Mouse (Mus musculus): Measurements from ENCODE around the gene Gm44502. TPM values are rescaled to one million over a fixed set of nuclear protein-coding genes. Genes with fewer than 3 reads are reported as not detected.

Gm44502 gene
- polyA plus RNA-seq, 1 experiment from 2014 or later = 0.90 TPM

- no peak for ATAC-seq (ENCODE audit: extremely low read depth, insufficient number of reproducible peaks, low FRiP score, low TSS enrichment)
Observed at GRCm38 (mm10) chr15:89468577-89468976, 39.1 kb upstream of the Gm44502 start.

GRCm38 (mm10) chr15:89465052-89465451 is 35.6 kb upstream of the Gm44502 start:
- Histone ChIP-seq H3K27ac (replicated peaks) (no peak overlapping the region), H3K9ac (no peak overlapping the region), H3K4me1 (no peaks in the 10 kb centered on the region), H3K9me3 (no peaks in the 10 kb centered on the region), H3K27me3 (replicated peaks) (peaks cover 24% of the 10 kb centered on the region), H3K4me3 (no peak overlapping the region), H3K4me2 (no peak overlapping the region), H3K36me3 (no peaks in the 10 kb centered on the region)
- ATAC-seq (ENCODE audit: extremely low read depth, insufficient number of reproducible peaks, low FRiP score, low TSS enrichment) = no peak
- 12% methylated on average over 1 of the region's 1 CpGs for WGBS

More at GRCm38 (mm10) chr15:89468577-89468976, 39.1 kb upstream of the Gm44502 start:
- no peaks in the 10 kb centered on the region for H3K36me3 ChIP-seq
- H3K4me1 ChIP-seq = no peaks in the 10 kb centered on the region
- H3K9me3 ChIP-seq = no peaks in the 10 kb centered on the region
- no peak overlapping the region for H3K27ac ChIP-seq (replicated peaks)
- no peaks in the 10 kb centered on the region for H3K27me3 ChIP-seq (replicated peaks)
- H3K4me2 ChIP-seq = no peak overlapping the region
- H3K9ac ChIP-seq = no peak overlapping the region
- 35% methylated on average over 2 of the region's 2 CpGs for WGBS
- no peak overlapping the region for H3K4me3 ChIP-seq

- no peaks in the 10 kb centered on the region for H3K36me3 ChIP-seq
- no peaks in the 10 kb centered on the region for H3K4me1 ChIP-seq
Observed at GRCm38 (mm10) chr15:89463334-89464235, 34.1 kb upstream of the Gm44502 start.

GRCm38 (mm10) chr15:89462176-89462575 is 32.7 kb upstream of the Gm44502 start:
- peaks cover 47% of the 10 kb centered on the region for H3K27me3 ChIP-seq (replicated peaks)
- no peak overlapping the region for H3K9ac ChIP-seq
- H3K9me3 ChIP-seq = no peaks in the 10 kb centered on the region
- no peaks in the 10 kb centered on the region for H3K4me1 ChIP-seq
- no peaks in the 10 kb centered on the region for H3K36me3 ChIP-seq
- no peak overlapping the region for H3K4me3 ChIP-seq
- H3K4me2 ChIP-seq = no peak overlapping the region
- 65% methylated on average over 7 of the region's 7 CpGs for WGBS
- no peak for ATAC-seq (ENCODE audit: extremely low read depth, insufficient number of reproducible peaks, low FRiP score, low TSS enrichment)
- no peak overlapping the region for H3K27ac ChIP-seq (replicated peaks)

More at GRCm38 (mm10) chr15:89463334-89464235, 34.1 kb upstream of the Gm44502 start:
- peaks cover 33% of the 10 kb centered on the region for H3K27me3 ChIP-seq (replicated peaks)
- no peak overlapping the region for H3K4me3 ChIP-seq
- no peaks in the 10 kb centered on the region for H3K9me3 ChIP-seq
- 45% methylated on average over 5 of the region's 5 CpGs for WGBS
- no peak overlapping the region for H3K27ac ChIP-seq (replicated peaks)
- ATAC-seq (ENCODE audit: extremely low read depth, insufficient number of reproducible peaks, low FRiP score, low TSS enrichment) = no peak
- no peak overlapping the region for H3K9ac ChIP-seq
- H3K4me2 ChIP-seq = no peak overlapping the region

- ATAC-seq (ENCODE audit: extremely low read depth, insufficient number of reproducible peaks, low FRiP score, low TSS enrichment) = no peak
- H3K36me3 ChIP-seq = no peaks in the 10 kb centered on the region
- H3K4me2 ChIP-seq = no peak overlapping the region
- H3K27ac ChIP-seq (replicated peaks) = no peak overlapping the region
- WGBS = 67% methylated on average over 15 of the region's 15 CpGs
- peaks cover 55% of the 10 kb centered on the region for H3K27me3 ChIP-seq (replicated peaks)
- no peak overlapping the region for H3K9ac ChIP-seq
- no peaks in the 10 kb centered on the region for H3K9me3 ChIP-seq
- H3K4me1 ChIP-seq = no peaks in the 10 kb centered on the region
- no peak overlapping the region for H3K4me3 ChIP-seq
Observed at GRCm38 (mm10) chr15:89461321-89461720, 31.8 kb upstream of the Gm44502 start.

- H3K27me3 ChIP-seq (replicated peaks) = peaks cover 65% of the 10 kb centered on the region
- H3K27ac ChIP-seq (replicated peaks) = no peak overlapping the region
- H3K4me2 ChIP-seq = no peak overlapping the region
- no peaks in the 10 kb centered on the region for H3K4me1 ChIP-seq
- no peak overlapping the region for H3K9ac ChIP-seq
- WGBS = 41% methylated on average over 10 of the region's 10 CpGs
- ATAC-seq (ENCODE audit: extremely low read depth, insufficient number of reproducible peaks, low FRiP score, low TSS enrichment) = no peak
- H3K4me3 ChIP-seq = no peak overlapping the region
- no peaks in the 10 kb centered on the region for H3K9me3 ChIP-seq
- H3K36me3 ChIP-seq = no peaks in the 10 kb centered on the region
Observed at GRCm38 (mm10) chr15:89460298-89460697, 30.8 kb upstream of the Gm44502 start.

GRCm38 (mm10) chr15:89459821-89460220 is 30.3 kb upstream of the Gm44502 start:
- Histone ChIP-seq H3K27ac (replicated peaks) (no peak overlapping the region), H3K27me3 (replicated peaks) (peaks cover 70% of the 10 kb centered on the region)

GRCm38 (mm10) chr15:89458942-89459341 is 29.4 kb upstream of the Gm44502 start:
- no peaks in the 10 kb centered on the region for H3K36me3 ChIP-seq
- no peak overlapping the region for H3K4me2 ChIP-seq
- H3K9me3 ChIP-seq = no peaks in the 10 kb centered on the region
- H3K27me3 ChIP-seq (replicated peaks) = peaks cover 79% of the 10 kb centered on the region
- no peak overlapping the region for H3K9ac ChIP-seq
- WGBS = 82% methylated on average over 15 of the region's 15 CpGs
- H3K27ac ChIP-seq (replicated peaks) = no peak overlapping the region
- no peak for ATAC-seq (ENCODE audit: extremely low read depth, insufficient number of reproducible peaks, low FRiP score, low TSS enrichment)
- H3K4me3 ChIP-seq = no peak overlapping the region
- peaks cover 7% of the 10 kb centered on the region for H3K4me1 ChIP-seq

More at GRCm38 (mm10) chr15:89459821-89460220, 30.3 kb upstream of the Gm44502 start:
- no peak for ATAC-seq (ENCODE audit: extremely low read depth, insufficient number of reproducible peaks, low FRiP score, low TSS enrichment)
- Histone ChIP-seq H3K4me3 (no peak overlapping the region), H3K4me1 (no peaks in the 10 kb centered on the region), H3K4me2 (no peak overlapping the region), H3K36me3 (no peaks in the 10 kb centered on the region), H3K9ac (no peak overlapping the region), H3K9me3 (no peaks in the 10 kb centered on the region)
- WGBS = 72% methylated on average over 7 of the region's 7 CpGs

GRCm38 (mm10) chr15:89455642-89456041 is 26.1 kb upstream of the Gm44502 start:
- Histone ChIP-seq H3K9ac (no peak overlapping the region), H3K27ac (replicated peaks) (no peak overlapping the region), H3K4me2 (no peak overlapping the region), H3K4me1 (peaks cover 13% of the 10 kb centered on the region), H3K36me3 (no peaks in the 10 kb centered on the region), H3K4me3 (no peak overlapping the region), H3K9me3 (no peaks in the 10 kb centered on the region), H3K27me3 (replicated peaks) (peaks cover 87% of the 10 kb centered on the region)
- no peak for ATAC-seq (ENCODE audit: extremely low read depth, insufficient number of reproducible peaks, low FRiP score, low TSS enrichment)
- WGBS = 61% methylated on average over 6 of the region's 6 CpGs

GRCm38 (mm10) chr15:89454857-89455256 is 25.4 kb upstream of the Gm44502 start:
- H3K9ac ChIP-seq = no peak overlapping the region
- 30% methylated on average over 4 of the region's 6 CpGs for WGBS
- no peaks in the 10 kb centered on the region for H3K9me3 ChIP-seq
- no peaks in the 10 kb centered on the region for H3K36me3 ChIP-seq
- 0 out of 2 replicates have a peak overlapping the region, but pooled peaks have one; percentile 86 for H3K4me2 ChIP-seq
- no peak for ATAC-seq (ENCODE audit: extremely low read depth, insufficient number of reproducible peaks, low FRiP score, low TSS enrichment)
- no peak overlapping the region; the same call in 1 of the 2 replicates for H3K4me3 ChIP-seq
- peaks cover 82% of the 10 kb centered on the region for H3K27me3 ChIP-seq (replicated peaks)
- H3K4me1 ChIP-seq = peaks cover 13% of the 10 kb centered on the region
- no peak overlapping the region for H3K27ac ChIP-seq (replicated peaks)

- H3K27me3 ChIP-seq (replicated peaks) = peaks cover 81% of the 10 kb centered on the region
- H3K4me3 ChIP-seq = peak within 1 kb of the TSS; percentile 51
- ATAC-seq (ENCODE audit: extremely low read depth, insufficient number of reproducible peaks, low FRiP score, low TSS enrichment) = no peak; the same call in 1 of the 2 replicates
- peak within 1 kb of the TSS; percentile 86 for H3K4me2 ChIP-seq
- H3K27ac ChIP-seq (replicated peaks) = no peak within 1 kb of the TSS
- peaks cover 13% of the 10 kb centered on the region for H3K4me1 ChIP-seq
- no peaks in the 10 kb centered on the region for H3K9me3 ChIP-seq
- WGBS = 2% methylated on average over 53 of the region's 53 CpGs
- no peaks in the 10 kb centered on the region for H3K36me3 ChIP-seq
- H3K9ac ChIP-seq = peak within 1 kb of the TSS; percentile 2; the same call in 1 of the 2 replicates
Observed at GRCm38 (mm10) chr15:89453865-89454478, 24.5 kb upstream of the Gm44502 start, which contains the start of gene Mapk8ip2. Gene Mapk8ip2, plus strand, starts transcription at chr15:89453913.
